Mouse (Mus musculus) ES-Bruce4 (cell line): ENCODE results near the gene Sertad4.

Experiments used
- CTCF ChIP-seq: IDR thresholded peaks from one replicate; pipeline ENCODE4 v1.8.1; 2011; ENCODE audit warnings: low read depth, low read length
- EP300 ChIP-seq: IDR thresholded peaks from 2 replicates; pipeline ENCODE4 v1.6.1; 2011; ENCODE audit warnings: low read depth, low read length; ENCODE audit not compliant: insufficient read depth
- POLR2A ChIP-seq: IDR thresholded peaks from one replicate; pipeline ENCODE4 v1.8.1; 2011; ENCODE audit warnings: low read length; ENCODE audit not compliant: insufficient read depth

DNA sequence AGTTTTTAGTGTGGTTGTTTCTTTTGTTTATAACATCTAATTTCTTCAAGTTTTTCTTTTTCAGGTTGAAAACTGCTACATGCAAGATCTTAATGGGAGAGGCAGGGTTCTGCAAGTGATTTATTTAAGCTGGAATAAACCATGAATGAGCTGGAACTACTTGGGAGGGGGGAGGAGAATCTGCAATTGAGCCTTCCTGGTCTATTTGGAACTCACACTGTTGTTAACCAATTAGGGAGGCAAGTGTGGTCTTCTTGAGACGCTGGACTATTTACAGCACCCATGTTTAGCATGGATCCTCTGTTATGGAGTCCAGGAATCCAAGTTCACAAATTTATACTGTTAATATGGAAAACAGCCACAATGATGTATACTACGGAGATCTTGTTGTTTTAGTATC lies 2.1 kb downstream of the Sertad4 start:
- TF ChIP-seq POLR2A (no peak), CTCF (no peak), EP300 (no peak)
